Mouse (Mus musculus): Measurements from ENCODE around the gene Timm22.

DNA sequence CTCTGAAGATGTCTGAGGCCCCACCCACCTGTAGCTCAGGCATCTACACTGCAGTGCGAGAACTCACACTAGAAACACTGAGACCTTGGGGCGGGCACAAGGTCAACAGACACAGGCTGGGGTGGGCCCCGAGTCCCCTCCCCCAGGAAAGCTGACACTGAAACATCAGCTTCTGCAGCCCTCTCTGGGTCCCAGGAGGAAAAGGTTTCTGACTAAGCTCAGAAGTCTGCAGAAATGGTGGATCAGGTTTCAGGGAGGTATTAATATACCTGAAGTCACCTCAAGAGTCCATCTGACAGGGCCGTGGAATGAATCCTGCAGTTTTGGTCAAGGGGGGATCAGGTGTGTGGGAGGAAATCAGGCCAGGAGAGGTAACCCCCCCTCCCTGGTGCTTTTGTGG is 59.1 kb downstream of the Timm22 start:
- TF ChIP-seq GATA1 (IDR thresholded peaks at IDR 0.05; ENCODE audit: borderline replicate concordance, low read length) (no peak), FLI1 (IDR thresholded peaks at IDR 0.05; ENCODE audit: low read length) (no peak)

Data from megakaryocyte, embryonic 14.5 days (primary cell).